In genomic region chr7:5060239-5060731, GRCm38 (mm10) we compare ENCODE assay signal across 9 mouse cellular contexts. TPM values are rescaled to one million over a fixed set of nuclear protein-coding genes. Genes with fewer than 3 reads are reported as not detected.
DNase-seq lines count a peak whose midpoint lies in the region; ATAC-seq and TF ChIP-seq lines count a peak whose summit lies in the region.
"Had no signal": no experiment of that assay in that cellular context is flagged by ENCODE, and none has a peak within 500 bp of the region (broad histone marks: within the 10 kb centered on the region; RNA-seq: fewer than 3 reads in every experiment).

No protein-coding gene starts in this region.

- peak overlapping the region; percentile 65 to 68 (median 67) for H3K4me3 ChIP-seq in CH12.LX (replicated peaks in 1 of 3; ENCODE audit: low read depth in 2 of 3, low read length in 2 of 3, poor library complexity in 1 of 3)
- H3K4me3 ChIP-seq in erythroblast, embryonic 14.5 days (replicated peaks): peak overlapping the region; percentile 92
- peak overlapping the region; percentile 78 for H3K4me3 ChIP-seq in heart, embryonic 11.5 days (ENCODE audit: low read depth, low read length)
- peak overlapping the region; percentile 79 for H3K4me3 ChIP-seq in kidney, embryonic 16.5 days (ENCODE audit: low read length)
- H3K4me3 ChIP-seq in liver, postnatal 0 days (ENCODE audit: low read depth, low read length): peak overlapping the region; percentile 85
- peak overlapping the region; percentile 70 for H3K4me3 ChIP-seq in neural tube, embryonic 12.5 days
- H3K4me3 ChIP-seq in stomach, postnatal 0 days (ENCODE audit: low read depth, low read length): peak overlapping the region; percentile 67

- no peak for ATAC-seq in heart, embryonic 11.5 days (replicated peaks; ENCODE audit: insufficient number of reproducible peaks, low FRiP score, low TSS enrichment)
- peak; percentile 5; the same call in 1 of the 2 replicates for ATAC-seq in kidney, embryonic 16.5 days (ENCODE audit: low FRiP score, low TSS enrichment)
- ATAC-seq in liver, postnatal 0 days: no peak
- no peak; the same call in 1 of the 2 replicates for ATAC-seq in neural tube, embryonic 12.5 days (ENCODE audit: low FRiP score, low read depth)
- ATAC-seq in stomach, postnatal 0 days (ENCODE audit: low FRiP score, low TSS enrichment): no peak

- peak; percentile 89 for DNase-seq in CH12.LX (ENCODE audit: extremely low read depth)
- DNase-seq in brain, embryonic 14.5 days (ENCODE audit: low read depth): peak; percentile 90
- DNase-seq in liver, postnatal 0 days: peak; percentile 83
- DNase-seq in stomach, postnatal 0 days (ENCODE audit: low spot score): peak; percentile 84

- no peaks in the 10 kb centered on the region for H3K9me3 ChIP-seq in CH12.LX (replicated peaks; ENCODE audit: low read length)
- peaks cover 4% of the 10 kb centered on the region; the same call in 1 of the 2 replicates for H3K9me3 ChIP-seq in erythroblast, embryonic 14.5 days (ENCODE audit: control insufficient read depth, low read length)
- no peaks in the 10 kb centered on the region for H3K9me3 ChIP-seq in heart, embryonic 11.5 days (replicated peaks; ENCODE audit: control insufficient read depth, low read length)
- no peaks in the 10 kb centered on the region for H3K9me3 ChIP-seq in kidney, embryonic 16.5 days (ENCODE audit: low read length)
- H3K9me3 ChIP-seq in liver, postnatal 0 days (ENCODE audit: low read length): no peaks in the 10 kb centered on the region
- no peaks in the 10 kb centered on the region for H3K9me3 ChIP-seq in neural tube, embryonic 12.5 days
- H3K9me3 ChIP-seq in stomach, postnatal 0 days (ENCODE audit: control insufficient read depth, low read length): no peaks in the 10 kb centered on the region

- TF ChIP-seq POLR2A in CH12.LX (IDR thresholded peaks at IDR 0.05; ENCODE audit: low read depth, low read length): peak; percentile 46
- no peak for TF ChIP-seq POLR2A in brain, embryonic 14.5 days (IDR thresholded peaks at IDR 0.05; ENCODE audit: borderline replicate concordance, extremely low read depth, insufficient read depth, insufficient read length, poor library complexity, severe bottlenecking)

- 4% methylated on average over 27 of the region's 27 CpGs for WGBS in heart, embryonic 11.5 days (ENCODE audit: insufficient replicate concordance)
- WGBS in kidney, embryonic 16.5 days: 1% methylated on average over 27 of the region's 27 CpGs
- WGBS in liver, postnatal 0 days (ENCODE audit: insufficient replicate concordance): 4% methylated on average over 27 of the region's 27 CpGs
- WGBS in neural tube, embryonic 12.5 days: 2% methylated on average over 27 of the region's 27 CpGs
- WGBS in stomach, postnatal 0 days: 4% methylated on average over 25 of the region's 27 CpGs

- peaks cover under 1 to 16% of the 10 kb centered on the region in 2 experiments for H3K36me3 ChIP-seq in CH12.LX (replicated peaks in 1 of 2; ENCODE audit: control insufficient read depth in 1 of 2, insufficient read depth in 1 of 2, low read length in 1 of 2)
- H3K36me3 ChIP-seq in erythroblast, embryonic 14.5 days (ENCODE audit: control insufficient read depth): peaks cover 18% of the 10 kb centered on the region
- H3K36me3 ChIP-seq in heart, embryonic 11.5 days (ENCODE audit: control insufficient read depth, insufficient read depth, low read length): no peaks in the 10 kb centered on the region
- no peaks in the 10 kb centered on the region for H3K36me3 ChIP-seq in kidney, embryonic 16.5 days (ENCODE audit: insufficient read depth, low read length)
- H3K36me3 ChIP-seq in liver, postnatal 0 days (replicated peaks; ENCODE audit: insufficient read depth, low read length): no peaks in the 10 kb centered on the region
- H3K36me3 ChIP-seq in neural tube, embryonic 12.5 days: no peaks in the 10 kb centered on the region
- H3K36me3 ChIP-seq in stomach, postnatal 0 days (ENCODE audit: control insufficient read depth, insufficient read depth, low read length): no peaks in the 10 kb centered on the region

- no peak for TF ChIP-seq EP300 in CH12.LX (IDR thresholded peaks at IDR 0.05; ENCODE audit: low read length)
- TF ChIP-seq EP300 in liver, postnatal 0 days (IDR thresholded peaks at IDR 0.05; ENCODE audit: low read depth): no peak
- no peak for TF ChIP-seq EP300 in stomach, postnatal 0 days (optimal IDR thresholded peaks at IDR 0.05)

- peak overlapping the region; percentile 90 for H3K27ac ChIP-seq in CH12.LX (ENCODE audit: insufficient read depth, low read depth)
- H3K27ac ChIP-seq in heart, embryonic 11.5 days (ENCODE audit: low read depth, low read length): peak overlapping the region; percentile 99
- H3K27ac ChIP-seq in kidney, embryonic 16.5 days (ENCODE audit: low read length): peak overlapping the region; percentile 100
- H3K27ac ChIP-seq in liver, postnatal 0 days (ENCODE audit: low read depth): peak overlapping the region; percentile 100
- peak overlapping the region; percentile 96 for H3K27ac ChIP-seq in neural tube, embryonic 12.5 days
- H3K27ac ChIP-seq in stomach, postnatal 0 days (replicated peaks): peak overlapping the region; percentile 99

- peaks cover 2 to 39% of the 10 kb centered on the region in 2 experiments; a peak in 3 of 4 replicates for H3K4me1 ChIP-seq in CH12.LX (ENCODE audit: control insufficient read depth in 1 of 2, insufficient read depth in 2 of 2)
- H3K4me1 ChIP-seq in erythroblast, embryonic 14.5 days (ENCODE audit: control insufficient read depth): peaks cover 48% of the 10 kb centered on the region
- H3K4me1 ChIP-seq in heart, embryonic 11.5 days (ENCODE audit: control insufficient read depth, insufficient read depth, low read length): peaks cover 16% of the 10 kb centered on the region; the same call in 1 of the 2 replicates
- H3K4me1 ChIP-seq in kidney, embryonic 16.5 days (ENCODE audit: insufficient read depth, low read length): peaks cover 39% of the 10 kb centered on the region
- H3K4me1 ChIP-seq in liver, postnatal 0 days (ENCODE audit: insufficient read depth): peaks cover 27% of the 10 kb centered on the region
- peaks cover 34% of the 10 kb centered on the region for H3K4me1 ChIP-seq in neural tube, embryonic 12.5 days
- 0 out of 2 replicates have a peak, but pooled peaks cover 4% of the 10 kb centered on the region for H3K4me1 ChIP-seq in stomach, postnatal 0 days (replicated peaks; ENCODE audit: control insufficient read depth, insufficient read depth)

- dilution Hi-C loops in CH12.LX (cut with MboI; ENCODE audit: extremely low pct_ligation_motif_present, extremely low pct_unique_long_range_greater_than_20kb, low sequenced_read_pairs): no loop called here

- peak in 1 of 2 experiments; percentile 81; a peak in 2 of 4 replicates for TF ChIP-seq CTCF in CH12.LX (conservative IDR thresholded peaks at IDR 0.05 in 1 of 2, IDR thresholded peaks at IDR 0.05 in 1 of 2; ENCODE audit: low read depth in 2 of 2, low read length in 2 of 2)
- TF ChIP-seq CTCF in brain, embryonic 14.5 days (IDR thresholded peaks at IDR 0.05; ENCODE audit: borderline replicate concordance, extremely low read depth, insufficient read depth, insufficient read length): peak; percentile 70
- TF ChIP-seq CTCF in liver, postnatal 0 days (IDR thresholded peaks at IDR 0.05; ENCODE audit: low read depth): peak; percentile 82
- TF ChIP-seq CTCF in stomach, postnatal 0 days (IDR thresholded peaks at IDR 0.05; ENCODE audit: low read depth): peak; percentile 87

- TF ChIP-seq RAD21 in CH12.LX (IDR thresholded peaks at IDR 0.05; ENCODE audit: low read depth, low read length): peak; percentile 63

- H3K9ac ChIP-seq in CH12.LX (ENCODE audit: insufficient read depth, low read depth): peak overlapping the region; percentile 86
- H3K9ac ChIP-seq in heart, embryonic 11.5 days (ENCODE audit: low read depth, low read length): peak overlapping the region; percentile 95
- H3K9ac ChIP-seq in kidney, embryonic 16.5 days (replicated peaks; ENCODE audit: low read length): peak overlapping the region; percentile 98
- peak overlapping the region; percentile 99 for H3K9ac ChIP-seq in liver, postnatal 0 days (replicated peaks)
- peak overlapping the region; percentile 80 for H3K9ac ChIP-seq in neural tube, embryonic 12.5 days
- H3K9ac ChIP-seq in stomach, postnatal 0 days (ENCODE audit: low read length): peak overlapping the region; percentile 96

- H3K27me3 ChIP-seq in CH12.LX (replicated peaks): no peaks in the 10 kb centered on the region
- peaks cover 46% of the 10 kb centered on the region for H3K27me3 ChIP-seq in erythroblast, embryonic 14.5 days (ENCODE audit: control insufficient read depth)
- H3K27me3 ChIP-seq in heart, embryonic 11.5 days (ENCODE audit: control insufficient read depth, insufficient read depth, low read length): peaks cover 36% of the 10 kb centered on the region
- peaks cover 21% of the 10 kb centered on the region for H3K27me3 ChIP-seq in kidney, embryonic 16.5 days (ENCODE audit: insufficient read depth, low read length)
- peaks cover 25% of the 10 kb centered on the region for H3K27me3 ChIP-seq in liver, postnatal 0 days (ENCODE audit: insufficient read depth, low read length)
- H3K27me3 ChIP-seq in neural tube, embryonic 12.5 days (replicated peaks): peaks cover 36% of the 10 kb centered on the region
- H3K27me3 ChIP-seq in stomach, postnatal 0 days (ENCODE audit: control insufficient read depth, insufficient read depth, low read length): peaks cover 5% of the 10 kb centered on the region; the same call in 1 of the 2 replicates

- in situ Hi-C loops in CH12.LX (cut with MboI; ENCODE audit: low pct_ligation_motif_present, low pct_unique_long_range_greater_than_20kb, low sequenced_read_pairs): loop anchor here (5.0 kb wide), 1 partner anchor 67 kb away; the partner anchor contains the start of gene Rasl2-9

- H3K79me2 ChIP-seq in CH12.LX (replicated peaks; ENCODE audit: control insufficient read depth, extremely low read depth, insufficient read depth, poor library complexity, severe bottlenecking): peaks cover 26% of the 10 kb centered on the region

- peak overlapping the region; percentile 76 for H3K4me2 ChIP-seq in CH12.LX (ENCODE audit: insufficient read depth, low read depth, poor library complexity, severe bottlenecking)
- peak overlapping the region; percentile 87 for H3K4me2 ChIP-seq in heart, embryonic 11.5 days
- H3K4me2 ChIP-seq in kidney, embryonic 16.5 days (replicated peaks; ENCODE audit: low read depth, low read length): peak overlapping the region; percentile 96
- peak overlapping the region; percentile 98 for H3K4me2 ChIP-seq in liver, postnatal 0 days (ENCODE audit: low read depth, low read length)
- H3K4me2 ChIP-seq in neural tube, embryonic 12.5 days (replicated peaks): peak overlapping the region; percentile 86
- peak overlapping the region; percentile 90 for H3K4me2 ChIP-seq in stomach, postnatal 0 days (replicated peaks; ENCODE audit: low read depth)

RNA-seq across cellular contexts. Expression of gene U2af2, which starts 1.7 kb away (rescaled TPM):
- 295 and 358 TPM in 2 replicates for total RNA-seq in CH12.LX (2012; rRNA removed)
- 282 and 293 TPM in 2 replicates for total RNA-seq in CH12.LX (2014; rRNA removed)
- polyA plus RNA-seq in CH12.LX (2012; ENCODE audit: insufficient read length, low read depth): 449 and 469 TPM in 2 replicates
- polyA plus RNA-seq in brain, embryonic 14.5 days (2012; rRNA removed): 404 and 431 TPM in 2 replicates
- polyA plus RNA-seq in erythroblast, embryonic 14.5 days (2012): 43.1 and 44.9 TPM in 2 replicates
- polyA plus RNA-seq in heart, embryonic 11.5 days (2014; fragmentation: Nextera tagmentation; extraction: Ambion mirVana): 84.0 and 85.5 TPM in 2 replicates
- polyA plus RNA-seq in kidney, embryonic 16.5 days (2015; fragmentation: Nextera tagmentation; extraction: Ambion mirVana): 136 and 139 TPM in 2 replicates
- 34.7 and 36.8 TPM in 2 replicates for polyA plus RNA-seq in liver, postnatal 0 days (2015; fragmentation: Nextera tagmentation; extraction: Ambion mirVana)
- 147 and 163 TPM in 2 replicates for polyA plus RNA-seq in neural tube, embryonic 12.5 days (2016; fragmentation: Nextera tagmentation; extraction: Ambion mirVana)
- 49.2 and 50.1 TPM in 2 replicates for polyA plus RNA-seq in stomach, postnatal 0 days (2015; fragmentation: Nextera tagmentation; extraction: Ambion mirVana)

RNA-seq across cellular contexts. Expression of gene Zfp580, which starts 8.9 kb away (rescaled TPM):
- total RNA-seq in CH12.LX (2012; rRNA removed): 1.6 and 2.6 TPM in 2 replicates
- total RNA-seq in CH12.LX (2014; rRNA removed): 1.2 TPM in 2 replicates
- 9.4 and 15.6 TPM in 2 replicates for polyA plus RNA-seq in CH12.LX (2012; ENCODE audit: insufficient read length, low read depth)
- polyA plus RNA-seq in brain, embryonic 14.5 days (2012; rRNA removed): 61.4 and 88.7 TPM in 2 replicates
- 0.10 and 0.26 TPM in 2 replicates for polyA plus RNA-seq in erythroblast, embryonic 14.5 days (2012)
- polyA plus RNA-seq in heart, embryonic 11.5 days (2014; fragmentation: Nextera tagmentation; extraction: Ambion mirVana): 14.7 and 17.8 TPM in 2 replicates
- 35.0 and 44.0 TPM in 2 replicates for polyA plus RNA-seq in kidney, embryonic 16.5 days (2015; fragmentation: Nextera tagmentation; extraction: Ambion mirVana)
- 3.2 and 4.4 TPM in 2 replicates for polyA plus RNA-seq in liver, postnatal 0 days (2015; fragmentation: Nextera tagmentation; extraction: Ambion mirVana)
- 53.5 and 56.0 TPM in 2 replicates for polyA plus RNA-seq in neural tube, embryonic 12.5 days (2016; fragmentation: Nextera tagmentation; extraction: Ambion mirVana)
- 21.0 and 21.6 TPM in 2 replicates for polyA plus RNA-seq in stomach, postnatal 0 days (2015; fragmentation: Nextera tagmentation; extraction: Ambion mirVana)

RNA-seq across cellular contexts. Expression of gene Epn1, which starts 19.8 kb away (rescaled TPM):
- total RNA-seq in CH12.LX (2012; rRNA removed) (68.9 and 72.9 TPM in 2 replicates), CH12.LX (2014; rRNA removed) (41.9 and 46.8 TPM in 2 replicates)
- 97.2 and 101 TPM in 2 replicates for polyA plus RNA-seq in CH12.LX (2012; ENCODE audit: insufficient read length, low read depth)
- polyA plus RNA-seq in brain, embryonic 14.5 days (2012; rRNA removed): 176 and 216 TPM in 2 replicates
- polyA plus RNA-seq in erythroblast, embryonic 14.5 days (2012): 227 and 231 TPM in 2 replicates
- 47.0 and 48.1 TPM in 2 replicates for polyA plus RNA-seq in heart, embryonic 11.5 days (2014; fragmentation: Nextera tagmentation; extraction: Ambion mirVana)
- 64.9 and 66.6 TPM in 2 replicates for polyA plus RNA-seq in kidney, embryonic 16.5 days (2015; fragmentation: Nextera tagmentation; extraction: Ambion mirVana)
- polyA plus RNA-seq in liver, postnatal 0 days (2015; fragmentation: Nextera tagmentation; extraction: Ambion mirVana): 34.7 and 38.0 TPM in 2 replicates
- polyA plus RNA-seq in neural tube, embryonic 12.5 days (2016; fragmentation: Nextera tagmentation; extraction: Ambion mirVana): 73.4 and 80.5 TPM in 2 replicates
- polyA plus RNA-seq in stomach, postnatal 0 days (2015; fragmentation: Nextera tagmentation; extraction: Ambion mirVana): 41.0 and 44.5 TPM in 2 replicates

RNA-seq across cellular contexts. Expression of gene Zfp784, which starts 22.0 kb away (rescaled TPM):
- total RNA-seq in CH12.LX (2012; rRNA removed) (1.0 and 1.5 TPM in 2 replicates), CH12.LX (2014; rRNA removed) (0.72 and 1.1 TPM in 2 replicates)
- 0.53 and 1.4 TPM in 2 replicates for polyA plus RNA-seq in CH12.LX (2012; ENCODE audit: insufficient read length, low read depth)
- polyA plus RNA-seq in brain, embryonic 14.5 days (2012; rRNA removed): 6.8 and 7.6 TPM in 2 replicates
- polyA plus RNA-seq in erythroblast, embryonic 14.5 days (2012): 0.06 and 0.09 TPM in 2 replicates
- polyA plus RNA-seq in heart, embryonic 11.5 days (2014; fragmentation: Nextera tagmentation; extraction: Ambion mirVana): 3.4 and 4.2 TPM in 2 replicates
- polyA plus RNA-seq in kidney, embryonic 16.5 days (2015; fragmentation: Nextera tagmentation; extraction: Ambion mirVana): 8.1 and 8.2 TPM in 2 replicates
- 1.9 and 2.4 TPM in 2 replicates for polyA plus RNA-seq in liver, postnatal 0 days (2015; fragmentation: Nextera tagmentation; extraction: Ambion mirVana)
- polyA plus RNA-seq in neural tube, embryonic 12.5 days (2016; fragmentation: Nextera tagmentation; extraction: Ambion mirVana): 4.2 and 5.9 TPM in 2 replicates
- polyA plus RNA-seq in stomach, postnatal 0 days (2015; fragmentation: Nextera tagmentation; extraction: Ambion mirVana): 4.1 and 4.3 TPM in 2 replicates

RNA-seq across cellular contexts. Expression of gene 4632433K11Rik, which starts 26.4 kb away (rescaled TPM):
- total RNA-seq in CH12.LX (2012; rRNA removed): not detected in 2 replicates
- total RNA-seq in CH12.LX (2014; rRNA removed): not detected in 2 replicates
- not detected in 2 replicates for polyA plus RNA-seq in CH12.LX (2012; ENCODE audit: insufficient read length, low read depth)
- not detected in 2 replicates for polyA plus RNA-seq in brain, embryonic 14.5 days (2012; rRNA removed)
- polyA plus RNA-seq in erythroblast, embryonic 14.5 days (2012): not detected in 2 replicates
- not detected in 2 replicates for polyA plus RNA-seq in heart, embryonic 11.5 days (2014; fragmentation: Nextera tagmentation; extraction: Ambion mirVana)
- polyA plus RNA-seq in kidney, embryonic 16.5 days (2015; fragmentation: Nextera tagmentation; extraction: Ambion mirVana): 1.3 TPM in 1 of 2 replicates, not detected in the other
- polyA plus RNA-seq in liver, postnatal 0 days (2015; fragmentation: Nextera tagmentation; extraction: Ambion mirVana): not detected in 2 replicates
- not detected in 2 replicates for polyA plus RNA-seq in neural tube, embryonic 12.5 days (2016; fragmentation: Nextera tagmentation; extraction: Ambion mirVana)
- not detected in 2 replicates for polyA plus RNA-seq in stomach, postnatal 0 days (2015; fragmentation: Nextera tagmentation; extraction: Ambion mirVana)
- polyA plus RNA-seq: gonadal fat pad, adult 2 months had no signal
